9 mouse cellular contexts compared by ENCODE assay signal in genomic region chr11:69922796-69923195, GRCm38 (mm10). TPM values are rescaled to one million over a fixed set of nuclear protein-coding genes. Genes with fewer than 3 reads are reported as not detected.
DNase-seq lines count a peak whose midpoint lies in the region; ATAC-seq and TF ChIP-seq lines count a peak whose summit lies in the region.
"Had no signal": no experiment of that assay in that cellular context is flagged by ENCODE, and none has a peak within 500 bp of the region (broad histone marks: within the 10 kb centered on the region; RNA-seq: fewer than 3 reads in every experiment).

No protein-coding gene starts in this region.

- TF ChIP-seq POLR2A in cerebellum, adult 2 months (IDR thresholded peaks at IDR 0.05; ENCODE audit: borderline replicate concordance, insufficient read depth, low read length): no peak
- TF ChIP-seq POLR2A in liver, adult 2 months (IDR thresholded peaks at IDR 0.05; ENCODE audit: extremely low read depth, insufficient read depth, low read length): no peak

- H3K4me3 ChIP-seq in cerebellum, adult 2 months (replicated peaks; ENCODE audit: insufficient read depth, low read depth, low read length): no peak overlapping the region
- H3K4me3 ChIP-seq in liver, adult 2 months (ENCODE audit: insufficient read depth, low read depth, low read length): no peak overlapping the region
- H3K4me3 ChIP-seq in intestine, embryonic 16.5 days (ENCODE audit: low read length): no peak overlapping the region
- 0 out of 2 replicates have a peak overlapping the region, but pooled peaks have one; percentile 92 for H3K4me3 ChIP-seq in neural tube, embryonic 13.5 days

- H3K27me3 ChIP-seq in cerebellum, adult 2 months (ENCODE audit: control insufficient read depth, insufficient read depth, low read length): no peaks in the 10 kb centered on the region
- no peaks in the 10 kb centered on the region for H3K27me3 ChIP-seq in liver, adult 2 months (ENCODE audit: control insufficient read depth, insufficient read depth, low read length)
- H3K27me3 ChIP-seq in intestine, embryonic 16.5 days (replicated peaks; ENCODE audit: control insufficient read depth, insufficient read depth, low read length): no peaks in the 10 kb centered on the region
- no peaks in the 10 kb centered on the region for H3K27me3 ChIP-seq in neural tube, embryonic 13.5 days

- H3K79me2 ChIP-seq in liver, adult 2 months (ENCODE audit: control insufficient read depth, insufficient read depth, low read length): peaks cover 11% of the 10 kb centered on the region

- H3K9ac ChIP-seq in liver, adult 2 months (ENCODE audit: low read depth, low read length): peak overlapping the region; percentile 36; the same call in 1 of the 2 replicates
- peak overlapping the region; percentile 31; the same call in 1 of the 2 replicates for H3K9ac ChIP-seq in intestine, embryonic 16.5 days (ENCODE audit: low read depth, low read length)
- peak overlapping the region; percentile 71; the same call in 1 of the 2 replicates for H3K9ac ChIP-seq in neural tube, embryonic 13.5 days

- no peak overlapping the region for H3K27ac ChIP-seq in cerebellum, adult 2 months (ENCODE audit: insufficient read depth, low read length)
- peak overlapping the region; percentile 90 for H3K27ac ChIP-seq in liver, adult 2 months (replicated peaks; ENCODE audit: insufficient read depth, low read depth, low read length)
- peak overlapping the region; percentile 98; the same call in 1 of the 2 replicates for H3K27ac ChIP-seq in intestine, embryonic 16.5 days (ENCODE audit: low read length)
- peak overlapping the region; percentile 92 for H3K27ac ChIP-seq in neural tube, embryonic 13.5 days (replicated peaks)

- no peak for TF ChIP-seq CTCF in cerebellum, adult 2 months (IDR thresholded peaks at IDR 0.05; ENCODE audit: borderline replicate concordance, insufficient read depth, low read depth, low read length)
- TF ChIP-seq CTCF in liver, adult 2 months (IDR thresholded peaks at IDR 0.05; ENCODE audit: low read depth, low read length): no peak

- H3K4me1 ChIP-seq in cerebellum, adult 2 months (ENCODE audit: control insufficient read depth, insufficient read depth, low read length): no peaks in the 10 kb centered on the region
- H3K4me1 ChIP-seq in liver, adult 2 months (ENCODE audit: control insufficient read depth, insufficient read depth, low read length): peaks cover 5% of the 10 kb centered on the region; the same call in 1 of the 2 replicates
- peaks cover 16% of the 10 kb centered on the region for H3K4me1 ChIP-seq in intestine, embryonic 16.5 days (ENCODE audit: control insufficient read depth, insufficient read depth, low read length)
- H3K4me1 ChIP-seq in neural tube, embryonic 13.5 days (replicated peaks): peaks cover 32% of the 10 kb centered on the region

- WGBS in cerebellum, adult 2 months: 65% methylated on average over 3 of the region's 3 CpGs
- 49% methylated on average over 3 of the region's 3 CpGs for WGBS in liver, adult 2 months
- 59% methylated on average over 3 of the region's 3 CpGs for WGBS in intestine, embryonic 16.5 days
- 77% methylated on average over 3 of the region's 3 CpGs for WGBS in neural tube, embryonic 13.5 days

- H3K36me3 ChIP-seq in liver, adult 2 months (ENCODE audit: control insufficient read depth, insufficient read depth, low read length): peaks cover 14% of the 10 kb centered on the region
- no peaks in the 10 kb centered on the region for H3K36me3 ChIP-seq in intestine, embryonic 16.5 days (ENCODE audit: control insufficient read depth, insufficient read depth, low read length)
- H3K36me3 ChIP-seq in neural tube, embryonic 13.5 days: peaks cover 15% of the 10 kb centered on the region

- H3K9me3 ChIP-seq in intestine, embryonic 16.5 days (ENCODE audit: control insufficient read depth, low read length): no peaks in the 10 kb centered on the region
- H3K9me3 ChIP-seq in neural tube, embryonic 13.5 days: no peaks in the 10 kb centered on the region

- no peak for ATAC-seq in intestine, embryonic 16.5 days
- ATAC-seq in neural tube, embryonic 13.5 days (ENCODE audit: low read depth): no peak

- peak; percentile 40 for DNase-seq in cerebellum, adult 9-11 months
- no peak for DNase-seq in cerebellum, adult 2 months
- DNase-seq in liver, adult 2 months (ENCODE audit: extremely low read depth, low read depth, low spot score): no peak
- DNase-seq in liver: no peak
- no peak for DNase-seq in embryo, embryonic 10.5 days (ENCODE audit: low spot score)
- no peak for DNase-seq in frontal cortex, postnatal 14 days (ENCODE audit: low spot score in 2 of 2)
- DNase-seq: B cell, adult 2 months had no signal

- peak overlapping the region; percentile 53; the same call in 1 of the 2 replicates for H3K4me2 ChIP-seq in intestine, embryonic 16.5 days (ENCODE audit: low read depth, low read length)
- peak overlapping the region; percentile 58 for H3K4me2 ChIP-seq in neural tube, embryonic 13.5 days

RNA-seq across cellular contexts. Expression of gene Eif5a, which starts 1.0 kb away (rescaled TPM):
- 514 and 533 TPM in 2 replicates for polyA plus RNA-seq in cerebellum, adult 2 months (2012; rRNA removed)
- total RNA-seq in liver, adult 2 months (2014; rRNA removed): 321 and 404 TPM in 2 replicates
- polyA plus RNA-seq in liver, adult 2 months (2012; rRNA removed): 374 and 408 TPM in 2 replicates
- polyA plus RNA-seq in intestine, embryonic 16.5 days (2015; fragmentation: Nextera tagmentation; extraction: Ambion mirVana): 1,478 and 1,683 TPM in 2 replicates
- 1,157 and 1,178 TPM in 2 replicates for polyA plus RNA-seq in neural tube, embryonic 13.5 days (2015; fragmentation: Nextera tagmentation; extraction: Ambion mirVana)

RNA-seq across cellular contexts. Expression of gene Gps2, which starts 9.1 kb away (rescaled TPM):
- polyA plus RNA-seq in cerebellum, adult 2 months (2012; rRNA removed): 78.9 and 87.5 TPM in 2 replicates
- total RNA-seq in liver, adult 2 months (2014; rRNA removed): 7.0 and 8.5 TPM in 2 replicates
- 32.3 and 41.0 TPM in 2 replicates for polyA plus RNA-seq in liver, adult 2 months (2012; rRNA removed)
- polyA plus RNA-seq in intestine, embryonic 16.5 days (2015; fragmentation: Nextera tagmentation; extraction: Ambion mirVana): 60.0 and 63.8 TPM in 2 replicates
- polyA plus RNA-seq in neural tube, embryonic 13.5 days (2015; fragmentation: Nextera tagmentation; extraction: Ambion mirVana): 60.4 and 76.5 TPM in 2 replicates

RNA-seq across cellular contexts. Expression of gene Ybx2, which starts 12.8 kb away (rescaled TPM):
- 16.5 and 16.8 TPM in 2 replicates for polyA plus RNA-seq in cerebellum, adult 2 months (2012; rRNA removed)
- total RNA-seq in liver, adult 2 months (2014; rRNA removed): not detected in 2 replicates
- polyA plus RNA-seq in liver, adult 2 months (2012; rRNA removed): 0.20 TPM in 1 of 2 replicates, not detected in the other
- 1.3 and 2.1 TPM in 2 replicates for polyA plus RNA-seq in intestine, embryonic 16.5 days (2015; fragmentation: Nextera tagmentation; extraction: Ambion mirVana)
- 4.7 and 5.0 TPM in 2 replicates for polyA plus RNA-seq in neural tube, embryonic 13.5 days (2015; fragmentation: Nextera tagmentation; extraction: Ambion mirVana)

RNA-seq across cellular contexts. Expression of gene Neurl4, which starts 21.9 kb away (rescaled TPM):
- polyA plus RNA-seq in cerebellum, adult 2 months (2012; rRNA removed): 119 and 128 TPM in 2 replicates
- 10.1 and 14.0 TPM in 2 replicates for total RNA-seq in liver, adult 2 months (2014; rRNA removed)
- polyA plus RNA-seq in liver, adult 2 months (2012; rRNA removed): 12.6 and 20.7 TPM in 2 replicates
- polyA plus RNA-seq in intestine, embryonic 16.5 days (2015; fragmentation: Nextera tagmentation; extraction: Ambion mirVana): 7.1 and 10.1 TPM in 2 replicates
- polyA plus RNA-seq in neural tube, embryonic 13.5 days (2015; fragmentation: Nextera tagmentation; extraction: Ambion mirVana): 13.8 and 20.5 TPM in 2 replicates

RNA-seq across cellular contexts. Expression of gene 2810408A11Rik, which starts 22.0 kb away (rescaled TPM):
- 0.36 and 0.43 TPM in 2 replicates for polyA plus RNA-seq in cerebellum, adult 2 months (2012; rRNA removed)
- 0.13 and 0.18 TPM in 2 replicates for total RNA-seq in liver, adult 2 months (2014; rRNA removed)
- 0.06 and 0.11 TPM in 2 replicates for polyA plus RNA-seq in liver, adult 2 months (2012; rRNA removed)
- 4.7 and 5.4 TPM in 2 replicates for polyA plus RNA-seq in intestine, embryonic 16.5 days (2015; fragmentation: Nextera tagmentation; extraction: Ambion mirVana)
- polyA plus RNA-seq in neural tube, embryonic 13.5 days (2015; fragmentation: Nextera tagmentation; extraction: Ambion mirVana): 10.9 and 11.7 TPM in 2 replicates
